Mouse (Mus musculus) midbrain, embryonic 15.5 days (tissue): ENCODE data around the gene Espl1. TPM values are rescaled to one million over a fixed set of nuclear protein-coding genes. Genes with fewer than 3 reads are reported as not detected.
"Not testable (repeated sequence)": the region's sequence is repeated elsewhere in the genome, so short reads cannot be mapped to it uniquely, and the experiment has no call there.

Source experiments
- ATAC-seq: fragments of 200-750 bp; cut with Nextera tagmentation; replicated peaks from 2 replicates; pipeline ENCODE4 v1.8.0; 2017; ENCODE audit warnings: moderate TSS enrichment
- H3K27ac ChIP-seq: fragments of 300-500 bp; sonication (generic); 2 replicates; pipeline ENCODE4 v1.5.1; 2015; ENCODE audit warnings: mild to moderate bottlenecking, inconsistent platforms
- H3K27me3 ChIP-seq: fragments of 300-500 bp; sonication (generic); replicated peaks from 2 replicates; pipeline ENCODE4 v1.6.1; 2015; ENCODE audit warnings: inconsistent platforms
- H3K36me3 ChIP-seq: fragments of 300-500 bp; sonication (generic); replicated peaks from 2 replicates; pipeline ENCODE4 v1.6.1; 2015; ENCODE audit warnings: inconsistent platforms
- H3K4me1 ChIP-seq: fragments of 300-500 bp; sonication (generic); 2 replicates; pipeline ENCODE4 v1.6.1; 2015; ENCODE audit warnings: inconsistent platforms
- H3K4me2 ChIP-seq: fragments of 300-500 bp; sonication (generic); 2 replicates; pipeline ENCODE4 v1.6.1; 2015; ENCODE audit warnings: inconsistent platforms, mild to moderate bottlenecking, moderate library complexity
- H3K4me3 ChIP-seq: fragments of 300-500 bp; sonication (generic); 2 replicates; pipeline ENCODE4 v1.5.1; 2015; ENCODE audit warnings: mild to moderate bottlenecking, inconsistent platforms
- H3K9ac ChIP-seq: fragments of 300-500 bp; sonication (generic); 2 replicates; pipeline ENCODE4 v1.6.1; 2015; ENCODE audit warnings: mild to moderate bottlenecking, inconsistent platforms
- H3K9me3 ChIP-seq: fragments of 300-500 bp; sonication (generic); 2 replicates; pipeline ENCODE4 v1.6.1; 2016; ENCODE audit warnings: inconsistent platforms
- WGBS: fragments of 180-500 bp; shearing (Covaris S2); methylation state at CpG from one replicate; pipeline ENCODE4 v1.1.7; 2015; ENCODE audit warnings: mixed read lengths; 5-methylcytosine and 5-hydroxymethylcytosine counted together
- polyA plus RNA-seq: library from polyadenylated mRNA; unstranded; fragments of >200 nt; fragmentation: Nextera tagmentation; extraction: Ambion mirVana; gene quantifications from 2 replicates; pipeline ENCODE4 v1.2.1, GENCODE M21; 2015

Gene Espl1
- polyA plus RNA-seq, 1 experiment from 2014 or later = 7.5 TPM

- ATAC-seq = no peak
- Histone ChIP-seq H3K27ac (no peak overlapping the region), H3K4me1 (no peaks in the 10 kb centered on the region), H3K4me3 (no peak overlapping the region), H3K9me3 (no peaks in the 10 kb centered on the region), H3K4me2 (no peak overlapping the region), H3K9ac (no peak overlapping the region), H3K27me3 (no peaks in the 10 kb centered on the region), H3K36me3 (no peaks in the 10 kb centered on the region)
- WGBS = 88% methylated on average over 6 of the region's 6 CpGs
Measured at GRCm38 (mm10) chr15:102316263-102316662, 20.2 kb downstream of the Espl1 start.

- ATAC-seq = no peak
- H3K9me3 ChIP-seq = no peaks in the 10 kb centered on the region
- H3K27me3 ChIP-seq = no peaks in the 10 kb centered on the region
- peaks cover 8% of the 10 kb centered on the region; the same call in 1 of the 2 replicates for H3K36me3 ChIP-seq
- H3K9ac ChIP-seq = no peak overlapping the region
- 73% methylated on average over 12 of the region's 12 CpGs for WGBS
- H3K27ac ChIP-seq = no peak overlapping the region
- H3K4me2 ChIP-seq = peak overlapping the region; percentile 76
- H3K4me3 ChIP-seq = no peak overlapping the region
- peaks cover 13% of the 10 kb centered on the region for H3K4me1 ChIP-seq
Measured at GRCm38 (mm10) chr15:102324654-102325473, 28.8 kb downstream of the Espl1 start.

- Histone ChIP-seq H3K27ac (peak within 1 kb of the TSS; percentile 80), H3K4me1 (peaks cover 15% of the 10 kb centered on the region), H3K9me3 (no peaks in the 10 kb centered on the region), H3K4me2 (peak within 1 kb of the TSS; percentile 76), H3K27me3 (no peaks in the 10 kb centered on the region), H3K4me3 (peak within 1 kb of the TSS; percentile 90), H3K36me3 (peaks cover 20% of the 10 kb centered on the region; the same call in 1 of the 2 replicates), H3K9ac (peak within 1 kb of the TSS; percentile 90)
- peak; percentile 95 for ATAC-seq
- WGBS = under 1% methylated on average over 40 of the region's 40 CpGs
Measured at GRCm38 (mm10) chr15:102326022-102326576, 30.0 kb downstream of the Espl1 start, which contains the start of gene Pfdn5. Pfdn5 (plus strand) TSS chr15:102326116.

GRCm38 (mm10) chr15:102326892-102327291 is 30.8 kb downstream of the Espl1 start:
- 70% methylated on average over 8 of the region's 8 CpGs for WGBS
- Histone ChIP-seq H3K4me2 (peak overlapping the region; percentile 76), H3K27me3 (no peaks in the 10 kb centered on the region), H3K4me1 (peaks cover 18% of the 10 kb centered on the region), H3K9ac (peak overlapping the region; percentile 90), H3K36me3 (peaks cover 20% of the 10 kb centered on the region; the same call in 1 of the 2 replicates), H3K9me3 (no peaks in the 10 kb centered on the region), H3K4me3 (peak overlapping the region; percentile 90), H3K27ac (0 out of 2 replicates have a peak overlapping the region, but pooled peaks have one; percentile 80)
- ATAC-seq = no peak

- Histone ChIP-seq H3K4me3 (peak within 1 kb of the TSS; percentile 78), H3K4me1 (peaks cover 28% of the 10 kb centered on the region), H3K4me2 (peak within 1 kb of the TSS; percentile 82), H3K36me3 (peaks cover 43% of the 10 kb centered on the region), H3K9me3 (no peaks in the 10 kb centered on the region), H3K27ac (peak within 1 kb of the TSS; percentile 75), H3K27me3 (no peaks in the 10 kb centered on the region), H3K9ac (peak within 1 kb of the TSS; percentile 67)
- peak; percentile 96 for ATAC-seq
- 0% methylated on average over 30 of the region's 30 CpGs for WGBS
Measured at GRCm38 (mm10) chr15:102331610-102332015, 35.5 kb downstream of the Espl1 start, which contains the start of gene Myg1. Myg1 (plus strand) TSS chr15:102331709.

- no peak for ATAC-seq
- Histone ChIP-seq H3K4me3 (no peak overlapping the region), H3K4me2 (no peak overlapping the region), H3K9me3 (no peaks in the 10 kb centered on the region), H3K9ac (no peak overlapping the region), H3K4me1 (peaks cover 20% of the 10 kb centered on the region), H3K36me3 (peaks cover 37% of the 10 kb centered on the region), H3K27me3 (no peaks in the 10 kb centered on the region), H3K27ac (no peak overlapping the region)
- 93% methylated on average over 8 of the region's 8 CpGs for WGBS
Measured at GRCm38 (mm10) chr15:102335254-102335653, 39.2 kb downstream of the Espl1 start.

- H3K36me3 ChIP-seq = peaks cover 30% of the 10 kb centered on the region
- H3K27ac ChIP-seq = not testable (repeated sequence)
- 95% methylated on average over 5 of the region's 5 CpGs for WGBS
Measured at GRCm38 (mm10) chr15:102335925-102336324, 39.9 kb downstream of the Espl1 start.

GRCm38 (mm10) chr15:102336946-102337345 is 40.9 kb downstream of the Espl1 start:
- Histone ChIP-seq H3K4me1 (peaks cover 14% of the 10 kb centered on the region), H3K9ac (no peak overlapping the region), H3K27ac (no peak overlapping the region), H3K36me3 (peaks cover 29% of the 10 kb centered on the region), H3K4me3 (no peak overlapping the region), H3K4me2 (no peak overlapping the region), H3K27me3 (no peaks in the 10 kb centered on the region), H3K9me3 (no peaks in the 10 kb centered on the region)
- ATAC-seq = no peak
- WGBS = 87% methylated on average over 4 of the region's 4 CpGs

More at GRCm38 (mm10) chr15:102335925-102336324, 39.9 kb downstream of the Espl1 start:
- not testable (repeated sequence) for H3K9me3 ChIP-seq, H3K27me3 ChIP-seq, H3K4me2 ChIP-seq, ATAC-seq, H3K4me3 ChIP-seq, H3K9ac ChIP-seq
- peaks cover 19% of the 10 kb centered on the region for H3K4me1 ChIP-seq

- no peak overlapping the region for H3K4me2 ChIP-seq
- H3K9ac ChIP-seq = no peak overlapping the region
- no peaks in the 10 kb centered on the region for H3K4me1 ChIP-seq
- H3K27ac ChIP-seq = no peak overlapping the region
- H3K27me3 ChIP-seq = no peaks in the 10 kb centered on the region
- H3K4me3 ChIP-seq = no peak overlapping the region
- no peaks in the 10 kb centered on the region for H3K9me3 ChIP-seq
- 81% methylated on average over 5 of the region's 5 CpGs for WGBS
- peaks cover 15% of the 10 kb centered on the region for H3K36me3 ChIP-seq
- ATAC-seq = no peak
Measured at GRCm38 (mm10) chr15:102339612-102340011, 43.5 kb downstream of the Espl1 start.

GRCm38 (mm10) chr15:102341580-102341979 is 45.5 kb downstream of the Espl1 start:
- peaks cover 6% of the 10 kb centered on the region for H3K36me3 ChIP-seq
- H3K9ac ChIP-seq = no peak overlapping the region
- H3K4me2 ChIP-seq = no peak overlapping the region
- no peak overlapping the region for H3K27ac ChIP-seq
- no peaks in the 10 kb centered on the region for H3K27me3 ChIP-seq
- ATAC-seq = no peak
- H3K4me1 ChIP-seq = no peaks in the 10 kb centered on the region
- 8% methylated on average over 1 of the region's 1 CpGs for WGBS
- H3K4me3 ChIP-seq = no peak overlapping the region
- H3K9me3 ChIP-seq = no peaks in the 10 kb centered on the region

GRCm38 (mm10) chr15:102344490-102344889 is 48.4 kb downstream of the Espl1 start:
- H3K27me3 ChIP-seq = no peaks in the 10 kb centered on the region
- H3K27ac ChIP-seq = no peak overlapping the region
- no peak for ATAC-seq
- no peak overlapping the region for H3K4me2 ChIP-seq
- H3K36me3 ChIP-seq = no peaks in the 10 kb centered on the region; the same call in 1 of the 2 replicates
- no peaks in the 10 kb centered on the region for H3K9me3 ChIP-seq
- no peak overlapping the region for H3K4me3 ChIP-seq
- 96% methylated on average over 3 of the region's 3 CpGs for WGBS
- H3K9ac ChIP-seq = no peak overlapping the region
- peaks cover under 1% of the 10 kb centered on the region for H3K4me1 ChIP-seq

- no peak overlapping the region for H3K9ac ChIP-seq
- peaks cover 13% of the 10 kb centered on the region for H3K4me1 ChIP-seq
- no peak for ATAC-seq
- no peaks in the 10 kb centered on the region for H3K36me3 ChIP-seq
- H3K4me3 ChIP-seq = no peak overlapping the region
- WGBS = 91% methylated on average over 4 of the region's 4 CpGs
- no peak overlapping the region for H3K27ac ChIP-seq
- H3K27me3 ChIP-seq = no peaks in the 10 kb centered on the region
- no peak overlapping the region for H3K4me2 ChIP-seq
- no peaks in the 10 kb centered on the region for H3K9me3 ChIP-seq
Measured at GRCm38 (mm10) chr15:102346444-102346843, 50.4 kb downstream of the Espl1 start.
